Mouse (Mus musculus) liver, adult 2 months (tissue): ENCODE results near the gene Krt87.

Source experiments
- CTCF ChIP-seq: fragments of 200-500 bp; IDR thresholded peaks from 2 replicates; pipeline ENCODE4 v1.5.1; 2011; ENCODE audit warnings: low read depth, low read length, control low read depth
- POLR2A ChIP-seq: fragments of 200-500 bp; IDR thresholded peaks from 2 replicates; pipeline ENCODE4 v1.6.1; 2011; ENCODE audit warnings: low read length, control low read depth; ENCODE audit not compliant: insufficient read depth; ENCODE audit errors: extremely low read depth

- TF ChIP-seq CTCF (no peak), POLR2A (no peak)
Measured at GRCm38 (mm10) chr15:101397683-101398082, 40.9 kb downstream of the Krt87 start.
